Mouse (Mus musculus) c-Kit-negative CD71-positive TER-119-positive erythroid progenitor cells, embryonic 14.5 days (primary cell): Measurements from ENCODE around the gene Acvrl1.

Source experiments
- DNase-seq: peaks from one replicate; pipeline ENCODE4 v3.0.0-alpha.2; 2013; ENCODE audit warnings: low read depth, low spot score

Acvrl1 gene

GRCm38 (mm10) chr15:101191459-101192259 is 63.3 kb downstream of the Acvrl1 start:
- no peak for DNase-seq

GRCm38 (mm10) chr15:101192260-101192640 is 63.9 kb downstream of the Acvrl1 start:
- no peak for DNase-seq

GRCm38 (mm10) chr15:101192651-101193050 is 64.3 kb downstream of the Acvrl1 start:
- DNase-seq = no peak

- DNase-seq = no peak
These were observed 65.6 kb downstream of the Acvrl1 start for GRCm38 (mm10) chr15:101193971-101194370.
